Mouse (Mus musculus): Measurements from ENCODE around the gene Vmn2r1. TPM values are rescaled to one million over a fixed set of nuclear protein-coding genes. Genes with fewer than 3 reads are reported as not detected.
A peak's percentile ranks its signal among the peaks of the same experiment; 100 is the strongest.

Vmn2r1 gene
- polyA plus RNA-seq (2016; fragmentation: Nextera tagmentation; extraction: Ambion mirVana) = 0.03 and 0.05 TPM in 2 replicates

- Histone ChIP-seq H3K36me3 (replicated peaks) (no peaks in the 10 kb centered on the region), H3K27ac (replicated peaks) (no peak within 1 kb of the TSS), H3K4me1 (no peaks in the 10 kb centered on the region), H3K9me3 (no peaks in the 10 kb centered on the region), H3K4me3 (no peak within 1 kb of the TSS), H3K27me3 (replicated peaks; ENCODE audit: low read depth, poor library complexity, severe bottlenecking) (no peaks in the 10 kb centered on the region)
- no peak for DNase-seq (ENCODE audit: low spot score)
- 85% methylated on average over 4 of the region's 4 CpGs for WGBS
These were observed at the start of gene Vmn2r1 for GRCm38 (mm10) chr3:64081247-64081646. TSS of gene Vmn2r1 (plus strand) at chr3:64081547.

- Histone ChIP-seq H3K36me3 (replicated peaks) (no peaks in the 10 kb centered on the region), H3K4me1 (no peaks in the 10 kb centered on the region), H3K27me3 (replicated peaks; ENCODE audit: low read depth, poor library complexity, severe bottlenecking) (no peaks in the 10 kb centered on the region), H3K27ac (replicated peaks) (no peak overlapping the region), H3K4me3 (no peak overlapping the region), H3K9me3 (no peaks in the 10 kb centered on the region)
- 84% methylated on average over 7 of the region's 7 CpGs for WGBS
- no peak for DNase-seq (ENCODE audit: low spot score)
These were observed 43.1 kb upstream of the Vmn2r1 start for GRCm38 (mm10) chr3:64038136-64038841.

GRCm38 (mm10) chr3:64039818-64040784 lies 41.2 kb upstream of the Vmn2r1 start:
- H3K4me3 ChIP-seq = peak overlapping the region; percentile 53
- no peaks in the 10 kb centered on the region for H3K9me3 ChIP-seq
- H3K36me3 ChIP-seq (replicated peaks) = no peaks in the 10 kb centered on the region
- peak overlapping the region; percentile 45; the same call in 1 of the 2 replicates for H3K27ac ChIP-seq (replicated peaks)
- H3K27me3 ChIP-seq (replicated peaks; ENCODE audit: low read depth, poor library complexity, severe bottlenecking) = no peaks in the 10 kb centered on the region
- H3K4me1 ChIP-seq = no peaks in the 10 kb centered on the region
- 10% methylated on average over 25 of the region's 25 CpGs for WGBS
- peak; percentile 90 for DNase-seq (ENCODE audit: low spot score)

GRCm38 (mm10) chr3:64112707-64113106 lies 31.4 kb downstream of the Vmn2r1 start:
- 77% methylated on average over 1 of the region's 1 CpGs for WGBS
- Histone ChIP-seq H3K27ac (replicated peaks) (no peak overlapping the region), H3K27me3 (replicated peaks; ENCODE audit: low read depth, poor library complexity, severe bottlenecking) (no peaks in the 10 kb centered on the region), H3K36me3 (replicated peaks) (no peaks in the 10 kb centered on the region), H3K4me1 (no peaks in the 10 kb centered on the region), H3K9me3 (no peaks in the 10 kb centered on the region), H3K4me3 (no peak overlapping the region)
- no peak for DNase-seq (ENCODE audit: low spot score)

- WGBS = 88% methylated on average over 11 of the region's 11 CpGs
- no peak for DNase-seq (ENCODE audit: low spot score)
- H3K4me3 ChIP-seq = no peak overlapping the region
- H3K9me3 ChIP-seq = no peaks in the 10 kb centered on the region
- no peaks in the 10 kb centered on the region for H3K4me1 ChIP-seq
- H3K27ac ChIP-seq (replicated peaks) = no peak overlapping the region
- H3K27me3 ChIP-seq (replicated peaks; ENCODE audit: low read depth, poor library complexity, severe bottlenecking) = no peaks in the 10 kb centered on the region
- no peaks in the 10 kb centered on the region for H3K36me3 ChIP-seq (replicated peaks)
These were observed 32.2 kb downstream of the Vmn2r1 start for GRCm38 (mm10) chr3:64113352-64114046.

- no peak for DNase-seq (ENCODE audit: low spot score)
- H3K27ac ChIP-seq (replicated peaks) = no peak within 1 kb of the TSS
- no peaks in the 10 kb centered on the region for H3K27me3 ChIP-seq (replicated peaks; ENCODE audit: low read depth, poor library complexity, severe bottlenecking)
- no peaks in the 10 kb centered on the region for H3K9me3 ChIP-seq
- WGBS = 88% methylated on average over 2 of the region's 2 CpGs
- no peaks in the 10 kb centered on the region for H3K4me1 ChIP-seq
- H3K36me3 ChIP-seq (replicated peaks) = no peaks in the 10 kb centered on the region
- no peak within 1 kb of the TSS for H3K4me3 ChIP-seq
These were observed 60.6 kb downstream of the Vmn2r1 start, which contains the start of gene Vmn2r2 for GRCm38 (mm10) chr3:64141878-64142508. TSS of gene Vmn2r2 (minus strand) at chr3:64141928.

Other genes starting within 250 kb of the Vmn2r1 start
- 10.5 and 19.0 TPM in 2 replicates for gene Plch1, start 182.1 kb upstream of the Vmn2r1 start, polyA plus RNA-seq (2016; fragmentation: Nextera tagmentation; extraction: Ambion mirVana)
- gene E130311K13Rik, start 152.1 kb upstream of the Vmn2r1 start, polyA plus RNA-seq (2016; fragmentation: Nextera tagmentation; extraction: Ambion mirVana) = 2.0 and 2.9 TPM in 2 replicates
- gene Slc33a1, start 116.8 kb upstream of the Vmn2r1 start, polyA plus RNA-seq (2016; fragmentation: Nextera tagmentation; extraction: Ambion mirVana) = 11.3 and 12.8 TPM in 2 replicates
- gene Gmps, start 105.4 kb upstream of the Vmn2r1 start, polyA plus RNA-seq (2016; fragmentation: Nextera tagmentation; extraction: Ambion mirVana) = 78.5 and 81.6 TPM in 2 replicates
- gene Vmn2r2, start 60.4 kb downstream of the Vmn2r1 start, polyA plus RNA-seq (2016; fragmentation: Nextera tagmentation; extraction: Ambion mirVana) = 0.09 TPM in 1 of 2 replicates, not detected in the other
- gene Vmn2r3, start 208.2 kb downstream of the Vmn2r1 start, polyA plus RNA-seq (2016; fragmentation: Nextera tagmentation; extraction: Ambion mirVana) = not detected in 2 replicates

All from embryonic facial prominence, embryonic 10.5 days (tissue).